Mouse (Mus musculus) retina, embryonic 14.5 days (tissue): ENCODE results near the gene Fam71a.

Experiments
- DNase-seq: peaks from one replicate; pipeline ENCODE4 v3.0.0-alpha.2; 2015; ENCODE audit warnings: low spot score

The Fam71a gene

GRCm38 (mm10) chr1:191123696-191124095 is 40.9 kb downstream of the Fam71a start:
- no peak for DNase-seq

- no peak for DNase-seq
Observed at GRCm38 (mm10) chr1:191122744-191123143, 41.9 kb downstream of the Fam71a start.

DNA sequence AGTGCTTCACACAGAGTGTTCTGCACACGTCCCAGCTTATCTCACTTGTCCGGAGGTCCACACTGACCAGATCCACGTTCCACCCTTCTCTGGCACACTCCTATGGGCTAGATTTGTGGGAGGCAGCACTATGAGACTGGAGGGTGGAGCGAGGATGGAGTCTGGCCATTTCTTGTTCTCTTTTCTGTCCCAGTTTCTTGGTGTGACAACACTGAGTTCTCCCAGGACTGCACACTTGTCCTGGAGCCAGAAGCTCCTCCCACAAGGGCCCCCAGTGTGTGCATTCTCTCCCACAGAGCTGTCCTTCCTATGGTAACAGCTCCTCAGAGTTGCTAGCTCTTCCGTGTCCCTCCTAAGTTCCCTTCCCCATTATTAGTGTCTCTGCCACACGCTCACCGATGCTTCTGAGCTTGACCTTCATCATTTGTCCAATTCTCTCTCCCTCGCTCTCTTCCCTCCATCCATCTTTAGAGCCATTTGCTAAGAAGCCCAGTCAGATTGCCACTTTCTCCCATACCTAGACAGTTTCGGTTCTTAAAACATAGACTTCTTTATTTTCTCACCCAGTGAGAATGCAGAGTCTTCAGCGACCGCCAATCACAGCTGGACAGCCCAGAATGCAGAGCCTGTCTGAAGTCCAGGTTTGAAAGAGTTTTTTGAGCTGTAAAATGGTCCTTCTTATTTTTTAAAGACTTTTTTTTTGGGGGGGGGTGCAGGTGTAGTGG is 48.9 kb downstream of the Fam71a start:
- DNase-seq, result no peak

- DNase-seq, result no peak
Observed at GRCm38 (mm10) chr1:191114868-191115267, 49.7 kb downstream of the Fam71a start.
